Mouse (Mus musculus) intestine, embryonic 16.5 days (tissue): ENCODE measurements around the gene Rcor3. TPM values are rescaled to one million over a fixed set of nuclear protein-coding genes. Genes with fewer than 3 reads are reported as not detected.
A peak's percentile ranks its signal among the peaks of the same experiment; 100 is the strongest.

ENCODE experiments used
- ATAC-seq: fragments of 200-750 bp; cut with Nextera tagmentation; 2 replicates; pipeline ENCODE4 v1.8.0; 2017; ENCODE audit warnings: moderate TSS enrichment, moderate library complexity
- H3K27ac ChIP-seq: fragments of 300-500 bp; sonication (generic); 2 replicates; pipeline ENCODE4 v1.5.1; 2014; ENCODE audit warnings: mild to moderate bottlenecking, low read length
- H3K27me3 ChIP-seq: fragments of 300-500 bp; sonication (generic); replicated peaks from 2 replicates; pipeline ENCODE4 v1.6.1; 2014; ENCODE audit warnings: low read length, control low read depth, mixed read lengths; ENCODE audit not compliant: control insufficient read depth, insufficient read depth
- H3K36me3 ChIP-seq: fragments of 300-500 bp; sonication (generic); 2 replicates; pipeline ENCODE4 v1.6.1; 2014; ENCODE audit warnings: low read length, control low read depth; ENCODE audit not compliant: control insufficient read depth, insufficient read depth
- H3K4me1 ChIP-seq: fragments of 300-500 bp; sonication (generic); 2 replicates; pipeline ENCODE4 v1.6.1; 2014; ENCODE audit warnings: low read length, control low read depth, mixed read lengths; ENCODE audit not compliant: control insufficient read depth, insufficient read depth
- H3K4me2 ChIP-seq: fragments of 300-500 bp; sonication (generic); 2 replicates; pipeline ENCODE4 v1.6.1; 2014; ENCODE audit warnings: low read depth, low read length, control low read depth
- H3K4me3 ChIP-seq: fragments of 300-500 bp; sonication (generic); 2 replicates; pipeline ENCODE4 v1.5.1; 2014; ENCODE audit warnings: mild to moderate bottlenecking, low read length
- H3K9ac ChIP-seq: fragments of 300-500 bp; sonication (generic); 2 replicates; pipeline ENCODE4 v1.6.1; 2014; ENCODE audit warnings: low read depth, low read length
- H3K9me3 ChIP-seq: fragments of 300-500 bp; sonication (generic); 2 replicates; pipeline ENCODE4 v1.6.1; 2016; ENCODE audit warnings: low read length, control low read depth; ENCODE audit not compliant: control insufficient read depth
- WGBS: fragments of 180-500 bp; shearing (Covaris S2); extraction: QIAGEN DNeasy Blood & Tissue Kit; methylation state at CpG from one replicate; pipeline ENCODE4 v1.1.7; 2014; 5-methylcytosine and 5-hydroxymethylcytosine counted together
- polyA plus RNA-seq: library from polyadenylated mRNA; unstranded; fragments of >200 nt; fragmentation: Nextera tagmentation; extraction: Ambion mirVana; gene quantifications from 2 replicates; pipeline ENCODE4 v1.2.1, GENCODE M21; 2015

Rcor3 gene
- 22.3 and 24.8 TPM in 2 replicates for polyA plus RNA-seq

DNA sequence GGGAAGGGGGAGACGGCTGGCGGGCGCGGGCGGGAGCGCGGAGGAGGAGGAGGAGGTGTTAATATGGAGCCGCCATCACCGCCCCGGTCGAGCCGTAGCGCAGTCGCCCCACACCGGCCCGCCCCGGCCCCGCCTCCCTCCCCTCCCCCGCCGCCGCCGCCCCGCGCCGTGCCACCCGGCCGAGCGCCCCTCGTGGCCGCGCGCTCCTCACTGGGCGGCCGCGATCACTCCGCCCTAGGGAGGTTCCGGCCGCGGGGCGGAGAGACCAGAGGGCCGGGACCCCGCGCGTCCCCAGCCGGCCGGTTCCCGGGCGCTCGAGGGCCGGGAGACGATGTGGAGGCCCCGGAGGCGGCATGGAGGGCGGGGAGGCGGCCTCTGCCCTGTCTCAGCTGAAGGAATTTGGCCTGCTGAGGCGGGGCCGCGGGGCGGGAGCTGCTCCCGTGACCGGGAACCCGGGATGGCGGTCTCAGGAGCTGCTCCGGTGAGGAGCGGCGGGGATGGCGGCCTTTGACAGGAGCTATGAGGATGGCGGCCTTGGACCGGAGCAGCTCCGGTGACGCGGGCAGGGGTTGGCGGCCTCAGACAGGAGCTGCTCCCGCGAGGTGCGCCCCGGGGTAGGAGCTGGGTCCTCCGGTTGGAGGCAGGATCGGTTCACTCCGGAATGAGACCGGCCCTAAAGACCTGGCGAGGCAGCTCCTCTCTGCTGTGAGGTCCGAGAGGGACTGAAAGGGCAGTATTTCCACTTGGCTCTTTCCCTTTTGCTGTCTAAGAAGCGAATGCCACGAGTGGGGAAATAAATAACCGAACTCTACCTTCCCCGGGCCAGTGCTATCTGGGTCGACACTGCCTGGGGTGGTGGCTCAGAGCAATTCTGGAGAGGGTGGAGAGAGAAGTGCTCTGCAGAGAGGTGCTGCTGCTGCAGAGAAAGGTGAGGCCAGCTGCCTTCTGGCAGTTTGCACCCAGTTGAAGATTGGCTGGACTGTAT lies at the start of gene Rcor3:
Gene Rcor3 (minus strand): TSS at position 137 of the 985 bp plus-strand sequence.
- no peaks in the 10 kb centered on the region for H3K27me3 ChIP-seq
- H3K27ac ChIP-seq = peak within 1 kb of the TSS; percentile 99
- H3K4me3 ChIP-seq = peak within 1 kb of the TSS; percentile 85
- ATAC-seq = peak; percentile 89
- WGBS = under 1% methylated on average over 42 of the region's 88 CpGs
- peak within 1 kb of the TSS; percentile 85 for H3K4me2 ChIP-seq
- peak within 1 kb of the TSS; percentile 92 for H3K9ac ChIP-seq
- no peaks in the 10 kb centered on the region for H3K9me3 ChIP-seq
- no peaks in the 10 kb centered on the region for H3K36me3 ChIP-seq
- H3K4me1 ChIP-seq = peaks cover 13% of the 10 kb centered on the region

DNA sequence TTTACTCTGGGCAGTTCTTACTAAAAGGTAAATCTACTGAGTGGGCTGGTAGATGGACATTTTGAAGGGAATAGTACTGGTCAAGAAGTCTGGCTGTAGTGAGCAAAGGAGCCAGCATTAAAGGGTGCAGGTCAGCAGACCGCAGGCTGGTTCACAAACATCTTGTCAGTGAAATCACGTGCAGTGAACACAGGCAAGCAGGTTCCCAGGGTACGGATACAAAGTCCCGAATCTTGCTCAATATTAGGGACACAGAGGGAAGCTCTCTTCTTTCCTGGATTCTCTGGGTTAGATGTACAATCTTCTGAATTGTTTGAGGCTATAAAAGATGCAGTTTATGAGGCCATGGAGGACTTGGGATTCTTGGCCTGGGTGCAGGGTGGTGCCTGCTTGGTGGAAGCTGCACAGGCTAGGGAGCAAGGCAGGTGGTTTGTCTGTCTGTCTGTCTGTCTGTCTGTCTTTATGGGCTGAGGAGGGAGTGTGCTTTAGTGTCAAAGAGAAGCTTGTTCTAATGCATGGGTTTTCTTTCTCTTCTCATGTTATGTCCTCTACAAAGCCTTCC lies 43.9 kb upstream of the Rcor3 start:
- no peaks in the 10 kb centered on the region for H3K4me1 ChIP-seq
- peak; percentile 64 for ATAC-seq
- H3K27ac ChIP-seq = no peak overlapping the region
- H3K36me3 ChIP-seq = no peaks in the 10 kb centered on the region
- H3K9ac ChIP-seq = no peak overlapping the region
- no peaks in the 10 kb centered on the region for H3K9me3 ChIP-seq
- no peaks in the 10 kb centered on the region for H3K27me3 ChIP-seq
- H3K4me2 ChIP-seq = no peak overlapping the region
- no peak overlapping the region for H3K4me3 ChIP-seq
- WGBS = 68% methylated on average over 4 of the region's 4 CpGs

DNA sequence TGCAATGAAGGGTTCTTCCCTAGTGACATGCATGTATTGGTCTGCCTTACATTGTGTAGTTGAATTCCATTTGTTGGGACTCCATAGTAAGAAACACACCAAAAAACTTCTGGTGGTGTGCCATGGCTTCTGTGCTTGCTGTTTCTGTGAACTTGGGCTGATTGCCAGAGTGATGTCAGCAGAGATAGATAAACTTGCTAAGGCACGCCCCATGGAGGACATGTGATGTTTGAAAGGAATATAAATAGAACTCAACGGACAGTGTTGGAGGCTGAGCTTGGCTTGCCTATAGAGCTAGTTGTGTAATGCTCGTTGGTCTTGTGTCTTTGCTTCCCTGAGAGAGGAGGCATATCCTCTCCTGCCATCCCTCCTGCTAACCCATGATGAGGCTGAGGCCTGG lies 42.0 kb upstream of the Rcor3 start:
- Histone ChIP-seq H3K9me3 (no peaks in the 10 kb centered on the region), H3K4me2 (no peak overlapping the region), H3K36me3 (no peaks in the 10 kb centered on the region), H3K4me3 (no peak overlapping the region), H3K27me3 (no peaks in the 10 kb centered on the region), H3K9ac (no peak overlapping the region), H3K4me1 (no peaks in the 10 kb centered on the region), H3K27ac (no peak overlapping the region)
- 44% methylated on average over 3 of the region's 3 CpGs for WGBS
- ATAC-seq = no peak

DNA sequence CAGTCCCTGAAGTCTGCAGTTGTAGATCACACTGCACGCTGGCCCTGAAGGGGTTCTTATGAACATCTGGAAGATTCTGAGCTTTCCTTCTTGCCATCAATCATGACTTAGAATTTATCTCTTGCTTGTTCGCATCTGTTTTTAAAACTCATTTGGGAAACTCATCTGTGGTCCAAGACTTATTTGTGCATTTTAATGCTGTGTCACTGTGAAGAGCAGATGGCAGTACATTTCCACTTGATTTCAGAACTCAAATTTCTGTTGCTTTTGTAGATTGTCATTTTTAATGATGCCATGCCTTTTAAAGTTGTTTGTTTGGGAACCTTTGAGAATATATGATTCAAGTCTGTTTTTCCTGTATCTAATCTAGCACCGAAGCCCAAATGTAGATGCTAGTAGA lies 33.6 kb upstream of the Rcor3 start:
- Histone ChIP-seq H3K36me3 (no peaks in the 10 kb centered on the region), H3K4me2 (no peak overlapping the region), H3K9ac (no peak overlapping the region), H3K4me3 (no peak overlapping the region), H3K4me1 (no peaks in the 10 kb centered on the region), H3K27me3 (no peaks in the 10 kb centered on the region), H3K9me3 (no peaks in the 10 kb centered on the region), H3K27ac (no peak overlapping the region)
- 81% methylated on average over 3 of the region's 3 CpGs for WGBS
- ATAC-seq = no peak

DNA sequence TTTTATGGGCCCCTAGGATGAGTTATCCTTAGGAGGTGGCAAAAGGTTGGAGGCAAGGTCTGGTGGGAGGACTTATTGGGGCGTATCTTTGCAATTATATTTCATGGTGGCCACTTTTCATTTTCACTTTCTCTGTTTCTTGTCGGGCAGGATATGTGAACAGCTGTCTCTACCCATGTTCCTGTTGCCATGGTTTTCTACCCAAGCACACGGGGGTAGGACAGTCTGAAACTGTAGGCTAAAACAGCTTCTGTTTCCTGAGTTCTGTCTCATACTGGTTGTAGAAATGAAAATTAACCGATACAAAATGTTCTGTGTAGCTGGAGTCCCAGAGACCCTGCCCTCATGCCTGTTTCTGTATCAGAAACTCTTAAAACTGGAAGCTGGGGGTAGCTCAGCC lies 13.3 kb upstream of the Rcor3 start:
- Histone ChIP-seq H3K4me1 (no peaks in the 10 kb centered on the region), H3K4me2 (no peak overlapping the region), H3K9ac (no peak overlapping the region), H3K27me3 (no peaks in the 10 kb centered on the region), H3K36me3 (no peaks in the 10 kb centered on the region), H3K4me3 (no peak overlapping the region), H3K9me3 (no peaks in the 10 kb centered on the region), H3K27ac (no peak overlapping the region)
- ATAC-seq = no peak
- 83% methylated on average over 4 of the region's 4 CpGs for WGBS

DNA sequence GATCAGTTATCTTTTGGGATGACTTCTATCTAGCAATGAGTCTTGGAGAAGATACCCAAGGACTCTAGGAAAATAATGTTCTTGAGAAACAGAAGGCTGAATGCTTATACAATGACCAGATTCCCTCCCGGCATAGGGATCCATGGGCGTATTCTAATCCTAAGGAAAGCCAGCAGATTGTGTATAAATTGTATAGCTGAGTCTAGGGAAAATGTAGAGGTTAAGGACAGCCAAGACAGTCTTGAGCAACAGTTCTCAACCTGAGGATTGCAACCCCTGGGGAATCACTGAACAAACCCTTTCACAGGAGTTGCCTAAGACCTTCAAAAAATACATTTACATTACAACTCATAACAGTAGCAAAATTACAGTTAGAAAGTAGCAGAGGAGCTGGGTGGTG lies 2.5 kb upstream of the Rcor3 start:
- Histone ChIP-seq H3K36me3 (no peaks in the 10 kb centered on the region), H3K27ac (no peak overlapping the region), H3K9ac (no peak overlapping the region), H3K4me3 (no peak overlapping the region), H3K27me3 (no peaks in the 10 kb centered on the region), H3K9me3 (no peaks in the 10 kb centered on the region), H3K4me2 (no peak overlapping the region), H3K4me1 (peaks cover 13% of the 10 kb centered on the region)
- WGBS = 96% methylated on average over 2 of the region's 2 CpGs
- ATAC-seq = no peak

DNA sequence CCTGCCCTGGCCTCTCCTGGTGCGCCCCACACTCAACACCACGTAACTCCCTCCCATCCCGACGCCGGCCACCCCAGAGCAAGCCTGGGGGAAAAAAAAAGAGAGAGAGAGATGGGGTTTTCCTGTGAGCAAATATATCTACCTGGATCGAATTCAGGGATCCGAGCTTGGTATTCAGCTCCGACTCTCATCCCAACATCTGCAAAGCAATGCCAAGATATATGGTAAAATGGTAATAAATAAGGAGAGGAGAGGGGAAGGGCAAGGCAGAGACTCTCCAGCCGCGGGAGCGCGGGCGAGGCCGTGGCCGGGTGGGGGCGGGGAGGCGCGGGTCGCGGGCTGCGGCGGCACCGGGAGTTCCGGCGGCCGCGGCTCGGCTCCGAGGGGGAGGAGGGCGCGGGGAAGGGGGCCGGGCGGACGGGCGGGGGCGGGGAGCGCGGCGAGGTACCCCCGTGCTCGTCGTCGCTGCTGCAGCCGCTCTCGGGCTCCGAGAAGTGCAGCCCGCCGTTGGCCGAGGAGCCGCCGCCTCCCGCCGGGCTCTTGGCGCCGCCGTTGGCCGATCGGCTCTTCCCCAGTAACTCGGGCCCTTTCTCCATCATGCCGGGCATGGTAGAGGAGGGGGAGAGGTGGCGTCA lies 454 bp downstream of the Rcor3 start:
- H3K9me3 ChIP-seq = no peaks in the 10 kb centered on the region
- under 1% methylated on average over 40 of the region's 61 CpGs for WGBS
- H3K27me3 ChIP-seq = no peaks in the 10 kb centered on the region
- ATAC-seq = peak; percentile 37
- peak overlapping the region; percentile 99 for H3K27ac ChIP-seq
- peak overlapping the region; percentile 85 for H3K4me3 ChIP-seq
- H3K36me3 ChIP-seq = no peaks in the 10 kb centered on the region
- H3K4me2 ChIP-seq = peak overlapping the region; percentile 85
- peak overlapping the region; percentile 92 for H3K9ac ChIP-seq
- H3K4me1 ChIP-seq = peaks cover 13% of the 10 kb centered on the region

DNA sequence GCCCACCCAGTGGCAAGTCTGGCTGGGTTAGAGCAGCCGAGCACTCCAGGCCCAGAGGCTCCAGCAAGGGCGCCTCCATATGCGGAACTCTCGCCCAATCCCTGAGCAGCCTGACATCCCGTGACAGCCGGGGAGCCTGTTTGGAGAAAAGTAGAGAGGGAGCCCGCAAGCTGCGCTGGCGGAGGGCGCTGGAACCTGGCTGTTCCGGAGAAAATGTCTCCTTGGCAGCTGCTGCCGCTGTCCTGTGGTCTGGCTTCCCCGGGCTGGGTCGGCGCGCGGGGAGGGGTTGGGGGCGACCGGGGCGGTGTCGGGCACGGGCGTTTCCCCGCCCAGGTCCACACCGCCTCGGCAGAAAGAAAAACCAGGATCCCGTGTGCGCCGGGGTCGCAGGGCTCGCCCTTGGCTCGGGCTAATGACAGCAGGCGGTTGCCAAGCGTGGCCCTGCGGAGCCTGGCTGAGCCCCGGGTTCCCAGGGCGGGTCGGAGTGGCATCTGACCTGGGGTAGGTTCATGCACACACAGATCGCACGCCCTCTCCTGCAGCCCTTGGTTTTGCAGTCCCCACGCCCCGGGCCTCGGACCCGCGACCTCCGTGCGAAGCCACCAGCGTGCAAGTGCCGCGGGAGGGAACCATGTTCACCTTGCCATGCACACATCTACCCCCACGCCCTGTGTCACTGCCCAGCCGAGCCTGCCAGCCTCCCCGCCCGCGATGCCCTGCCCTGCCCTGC lies 1.1 kb downstream of the Rcor3 start:
- H3K36me3 ChIP-seq = no peaks in the 10 kb centered on the region
- H3K4me3 ChIP-seq = peak overlapping the region; percentile 85
- ATAC-seq = peak; percentile 73
- peak overlapping the region; percentile 85 for H3K4me2 ChIP-seq
- H3K9ac ChIP-seq = peak overlapping the region; percentile 92
- under 1% methylated on average over 49 of the region's 55 CpGs for WGBS
- no peaks in the 10 kb centered on the region for H3K27me3 ChIP-seq
- no peaks in the 10 kb centered on the region for H3K9me3 ChIP-seq
- H3K4me1 ChIP-seq = peaks cover 13% of the 10 kb centered on the region
- H3K27ac ChIP-seq = peak overlapping the region; percentile 99

DNA sequence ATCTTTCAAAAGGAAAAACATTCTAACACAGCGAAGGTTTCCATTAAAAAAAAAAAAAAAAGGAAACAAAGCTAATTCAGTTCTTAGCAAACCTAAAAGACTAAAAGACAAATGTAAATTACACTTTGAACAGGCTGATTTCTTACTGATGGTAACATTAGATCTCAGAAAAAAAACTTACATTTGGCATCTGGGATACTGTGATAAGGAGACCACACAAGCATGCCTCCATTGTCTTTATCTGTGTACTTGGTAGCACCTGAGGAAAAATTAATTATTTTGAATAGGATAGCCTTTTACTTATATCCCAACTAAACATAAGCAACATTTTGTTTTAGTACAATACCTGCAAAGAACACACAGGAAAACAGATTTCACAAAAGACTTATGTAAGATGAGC lies 7.7 kb downstream of the Rcor3 start:
- no peak overlapping the region for H3K9ac ChIP-seq
- no peaks in the 10 kb centered on the region for H3K9me3 ChIP-seq
- no peak overlapping the region for H3K27ac ChIP-seq
- H3K4me1 ChIP-seq = no peaks in the 10 kb centered on the region
- ATAC-seq = no peak
- no peak overlapping the region for H3K4me3 ChIP-seq
- H3K27me3 ChIP-seq = no peaks in the 10 kb centered on the region
- WGBS = 89% methylated on average over 1 of the region's 1 CpGs
- H3K4me2 ChIP-seq = no peak overlapping the region
- H3K36me3 ChIP-seq = no peaks in the 10 kb centered on the region
